Mouse (Mus musculus): ENCODE data around the gene Lrrc3c.

Gene Lrrc3c

GRCm38 (mm10) chr11:98628706-98629105 is 30.6 kb downstream of the Lrrc3c start:
- no peak for DNase-seq (ENCODE audit: low spot score)

GRCm38 (mm10) chr11:98630646-98631045 is 32.6 kb downstream of the Lrrc3c start:
- no peak for DNase-seq (ENCODE audit: low spot score)

GRCm38 (mm10) chr11:98635312-98635970 is 37.4 kb downstream of the Lrrc3c start:
- peak; percentile 49 for DNase-seq (ENCODE audit: low spot score)

- no peak for DNase-seq (ENCODE audit: low spot score)
Observed at GRCm38 (mm10) chr11:98637501-98637900, 39.4 kb downstream of the Lrrc3c start.

GRCm38 (mm10) chr11:98640091-98640490 is 42.0 kb downstream of the Lrrc3c start:
- no peak for DNase-seq (ENCODE audit: low spot score)

GRCm38 (mm10) chr11:98644757-98645156 is 46.7 kb downstream of the Lrrc3c start:
- DNase-seq (ENCODE audit: low spot score): no peak

GRCm38 (mm10) chr11:98645946-98646345 is 47.9 kb downstream of the Lrrc3c start:
- DNase-seq (ENCODE audit: low spot score): no peak

GRCm38 (mm10) chr11:98646459-98646858 is 48.4 kb downstream of the Lrrc3c start, which contains the start of gene Gsdma2:
Gene Gsdma2, plus strand, starts transcription at chr11:98646759.
- DNase-seq (ENCODE audit: low spot score): no peak
